Mouse (Mus musculus) heart, postnatal 14 days (tissue): ENCODE data around the gene Cfdp1. TPM values are rescaled to one million over a fixed set of nuclear protein-coding genes. Genes with fewer than 3 reads are reported as not detected.
A peak's percentile ranks its signal among the peaks of the same experiment; 100 is the strongest.

ENCODE experiments used
- DNase-seq, 2 experiments: peaks; one replicate each; pipeline ENCODE4 v3.0.0; 2021 to 2022
- intact Hi-C: fragments of 180-260 bp; cut with DNase I; formaldehyde crosslinking; loops from one replicate; pipeline ENCODE4 v1.15.1; 2025
- total RNA-seq, 2 experiments: library from RNA; stranded (reverse); gene quantifications; 2 replicates each; pipeline ENCODE4 v1.2.3; 2021

Cfdp1 gene
- total RNA-seq, 2 experiments from 2014 or later, result 32.1 to 36.4 TPM

DNA sequence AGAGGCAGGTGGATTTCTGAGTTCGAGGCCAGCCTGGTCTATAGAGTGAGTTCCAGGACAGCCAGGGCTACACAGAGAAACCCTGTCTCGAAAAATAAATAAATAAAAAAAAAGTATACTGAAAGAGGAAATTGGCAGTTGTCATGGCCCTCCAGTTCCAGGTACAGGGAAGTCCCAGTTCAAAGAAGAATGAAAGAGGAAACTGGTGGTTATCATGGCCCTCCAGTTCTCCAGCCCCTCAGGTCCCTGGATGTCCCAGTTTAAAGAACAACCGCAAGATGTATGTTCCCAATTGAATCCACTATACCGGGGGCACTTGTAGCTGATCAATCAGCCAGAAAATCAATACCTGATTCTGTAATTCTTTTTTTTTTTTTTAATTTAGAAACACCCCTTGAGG, 77.6 kb downstream of the Cfdp1 start:
- intact Hi-C loops, result loop anchor here (5.0 kb wide), 1 partner anchor 36 kb away; no protein-coding TSS in a partner anchor

DNA sequence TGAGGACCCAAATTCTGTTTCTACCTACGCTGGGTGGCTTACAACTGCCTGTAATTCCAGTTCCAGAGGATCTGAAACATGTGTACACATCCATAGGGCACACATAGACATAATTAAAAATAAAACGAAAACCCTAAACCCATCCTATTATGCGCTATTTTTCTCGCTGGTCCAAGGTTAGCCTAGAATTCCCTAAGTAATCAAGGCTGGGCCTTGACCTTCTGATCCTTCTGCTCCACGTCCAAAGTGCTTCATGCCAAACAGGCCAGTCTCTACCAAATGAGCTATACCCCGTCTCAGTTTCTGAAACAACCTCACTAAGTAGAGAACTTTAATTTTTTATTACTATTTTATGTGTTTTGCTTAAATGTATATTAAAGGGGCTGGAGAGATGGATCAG, 78.3 kb downstream of the Cfdp1 start:
- DNase-seq, result no peak

More for the DNA sequence above, 77.6 kb downstream of the Cfdp1 start:
- DNase-seq, result no peak

DNA sequence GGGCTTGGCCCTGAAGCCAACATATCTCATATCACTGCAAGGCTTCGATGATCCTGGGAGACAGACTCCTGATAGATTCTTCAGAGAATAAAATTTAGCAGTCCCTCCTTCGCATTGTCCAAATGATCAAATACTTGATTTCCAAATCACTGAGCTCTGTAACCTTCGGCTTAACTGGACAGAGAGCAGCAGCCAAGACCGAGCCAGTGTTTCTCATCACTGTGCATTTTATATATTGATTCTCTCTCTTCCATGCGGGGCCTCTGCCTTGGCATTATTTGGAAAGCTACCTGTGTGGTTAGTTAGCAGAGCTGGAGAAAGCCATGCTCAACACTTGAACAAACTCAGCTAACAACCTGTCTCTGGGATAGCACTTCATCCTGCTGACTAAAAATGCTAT, 80.6 kb downstream of the Cfdp1 start:
- DNase-seq, result no peak
- intact Hi-C loops, result no loop called here

More for the DNA sequence above, 78.3 kb downstream of the Cfdp1 start:
- intact Hi-C loops, result loop anchor here (5.0 kb wide), 1 partner anchor 37 kb away; no protein-coding TSS in a partner anchor

DNA sequence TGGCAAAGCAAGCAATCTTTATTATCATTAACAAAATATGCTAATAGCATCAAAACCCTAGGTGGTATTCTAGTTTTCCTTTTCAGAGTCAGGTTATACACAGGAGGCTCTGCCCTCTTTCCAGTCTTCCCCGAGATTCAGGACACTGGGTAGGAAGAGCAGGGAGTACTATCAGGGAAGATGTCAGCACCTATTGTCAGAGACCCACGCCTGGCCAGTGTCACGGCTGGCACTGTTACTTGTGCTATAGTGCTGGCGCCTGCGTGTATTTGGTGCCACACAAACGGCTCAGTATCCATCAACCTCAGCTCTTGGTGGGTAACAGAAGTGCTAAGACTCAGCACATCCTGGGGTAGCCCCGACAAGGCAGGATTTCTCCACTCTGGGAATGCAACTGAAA, 81.0 kb downstream of the Cfdp1 start:
- DNase-seq, result no peak
- intact Hi-C loops, result no loop called here

DNA sequence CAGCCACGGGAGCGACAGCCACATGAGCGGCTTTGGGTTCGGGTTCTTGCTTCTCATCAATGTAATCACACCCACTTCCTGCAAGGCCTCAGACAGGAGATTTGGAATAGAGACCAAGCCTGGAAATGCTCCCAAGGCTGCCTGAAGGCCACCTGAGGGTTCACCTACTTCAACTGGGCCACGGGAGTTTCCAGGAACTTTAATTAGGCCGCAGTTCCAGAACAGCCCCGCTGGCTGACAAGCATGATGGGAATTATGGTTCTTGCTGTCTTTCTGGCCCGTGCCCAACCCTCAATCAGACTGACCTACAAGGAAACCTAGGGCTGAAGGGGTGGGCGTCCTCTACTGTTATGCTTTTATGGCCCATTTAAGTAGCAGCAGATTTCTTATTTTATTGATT, 82.0 kb downstream of the Cfdp1 start:
- intact Hi-C loops, result no loop called here
- DNase-seq, result peak in 1 of 2 experiments; percentile 26

DNA sequence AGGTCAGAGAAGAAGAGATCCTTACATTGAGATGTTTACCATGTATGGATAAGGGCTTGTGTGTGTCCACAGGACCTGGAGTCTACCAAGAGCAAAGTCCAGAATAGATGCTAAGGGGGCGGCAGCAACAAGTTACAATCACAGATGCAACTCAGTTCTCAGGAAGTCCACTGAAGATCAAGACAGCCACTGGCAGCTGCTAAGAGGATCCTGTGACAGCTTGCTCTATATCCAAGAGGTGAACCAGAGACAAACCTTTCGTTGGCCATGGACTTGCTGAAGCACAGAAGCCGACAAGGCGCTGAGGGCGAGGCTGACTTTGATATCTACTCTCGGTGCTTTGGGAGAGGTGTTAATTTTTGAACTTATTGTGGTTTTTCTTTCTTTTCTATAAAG, 82.5 kb downstream of the Cfdp1 start:
- intact Hi-C loops, result no loop called here
- DNase-seq, result no peak

DNA sequence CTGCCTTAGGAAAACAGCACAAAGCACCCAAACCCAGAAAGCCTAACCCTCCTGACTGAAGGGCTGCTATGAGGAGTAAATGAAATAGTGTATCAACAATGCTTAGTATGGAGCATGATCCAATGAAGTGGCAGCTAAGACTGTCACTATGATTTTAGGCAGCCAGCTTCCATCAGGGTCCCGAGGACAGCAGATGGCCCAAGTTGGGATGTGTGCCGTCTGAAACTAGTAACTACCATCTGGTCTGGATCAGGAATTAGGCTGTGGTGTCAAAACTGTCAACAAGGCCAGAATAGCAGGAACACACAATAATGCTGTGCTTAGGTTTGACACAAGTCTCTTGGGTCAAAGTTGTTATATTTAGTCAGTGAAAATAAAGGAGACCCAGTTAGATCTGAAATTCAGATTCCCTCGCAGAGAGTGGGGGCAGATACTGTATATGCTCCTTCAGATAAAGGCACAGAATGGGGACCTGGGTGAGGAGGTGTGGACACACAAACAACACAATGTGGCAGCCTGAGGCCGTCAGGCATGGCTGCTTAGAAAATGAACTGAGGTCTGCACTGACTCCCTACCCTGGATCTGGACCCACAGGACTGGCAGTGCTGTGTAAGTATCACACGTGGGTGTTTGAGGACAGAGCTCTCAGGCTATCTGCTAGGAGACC, 83.0 kb downstream of the Cfdp1 start:
- intact Hi-C loops, result no loop called here
- DNase-seq, result no peak

DNA sequence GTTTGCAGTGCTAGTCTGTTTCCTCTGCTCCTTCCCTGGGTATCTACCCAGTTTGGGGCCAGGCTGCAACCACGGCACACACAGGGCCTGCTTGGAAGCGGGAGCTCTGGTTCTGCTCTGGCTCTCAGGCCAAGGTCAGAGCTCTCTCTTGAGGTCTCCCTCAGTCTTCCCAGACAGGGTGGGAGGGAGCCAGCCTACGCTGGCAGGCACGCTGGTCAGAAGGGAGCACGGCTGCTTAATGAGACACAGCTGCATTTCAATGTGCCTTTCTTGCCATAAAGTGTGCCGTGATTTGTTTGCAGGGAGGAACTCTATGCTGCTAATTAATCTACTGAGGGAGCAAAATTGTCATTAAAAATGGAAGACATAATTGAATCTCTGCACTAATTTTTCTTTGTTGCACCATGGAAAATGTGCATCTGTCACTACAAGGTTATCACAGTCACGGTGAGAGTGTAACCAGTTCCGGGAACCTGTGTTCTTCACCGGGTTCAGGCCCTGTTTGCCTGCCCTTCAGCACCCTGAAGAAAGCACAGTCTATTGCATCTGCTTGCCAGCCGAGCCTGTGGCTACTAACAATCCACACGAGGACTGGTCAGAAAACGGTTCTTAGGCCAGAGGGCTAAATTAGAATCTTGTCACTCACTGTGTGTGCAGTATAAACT, 84.2 kb downstream of the Cfdp1 start:
- DNase-seq, result peak; percentile 44 to 56
- intact Hi-C loops, result no loop called here

DNA sequence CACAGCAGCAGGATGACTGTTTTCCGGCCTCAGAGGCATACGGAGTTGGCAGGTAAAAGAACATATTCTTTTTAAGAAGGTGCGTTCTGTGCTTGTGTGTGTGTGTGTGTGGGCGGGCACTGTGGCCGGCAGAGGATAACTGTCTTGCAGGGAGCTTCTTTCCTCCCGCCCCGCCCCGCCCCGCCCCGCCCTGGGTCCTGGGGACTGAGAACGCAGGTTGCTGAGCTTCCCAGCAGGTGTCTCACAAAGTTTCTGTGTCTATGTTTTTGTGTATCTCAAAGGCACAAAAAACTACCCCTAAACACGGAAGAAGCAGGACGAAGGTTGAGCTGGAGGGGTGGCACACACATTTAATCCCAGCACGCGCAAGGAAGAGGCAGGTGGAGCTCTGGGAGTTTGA, 84.8 kb downstream of the Cfdp1 start:
- intact Hi-C loops, result no loop called here

DNA sequence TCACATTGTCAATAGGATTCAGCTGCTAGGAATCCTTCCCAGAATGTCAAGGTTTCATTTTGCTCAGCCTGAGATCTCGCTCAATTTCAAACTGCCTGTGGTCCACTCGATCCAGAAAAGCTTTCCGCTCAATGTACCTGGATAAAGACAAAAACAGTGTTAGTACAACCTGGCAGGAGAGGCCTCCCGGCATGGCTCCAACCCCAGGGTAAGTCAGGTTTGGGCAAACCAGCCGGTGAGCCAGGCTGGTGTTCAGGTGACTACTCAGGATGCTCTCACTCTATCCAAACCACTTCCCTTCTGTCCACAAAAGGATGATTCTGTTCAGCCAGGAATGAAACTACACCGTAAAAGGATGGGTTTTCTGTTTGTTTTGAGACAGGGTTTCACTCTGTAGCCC, 85.4 kb downstream of the Cfdp1 start:
- DNase-seq, result no peak
- intact Hi-C loops, result no loop called here

More for the DNA sequence above, 84.8 kb downstream of the Cfdp1 start:
- DNase-seq, result no peak

DNA sequence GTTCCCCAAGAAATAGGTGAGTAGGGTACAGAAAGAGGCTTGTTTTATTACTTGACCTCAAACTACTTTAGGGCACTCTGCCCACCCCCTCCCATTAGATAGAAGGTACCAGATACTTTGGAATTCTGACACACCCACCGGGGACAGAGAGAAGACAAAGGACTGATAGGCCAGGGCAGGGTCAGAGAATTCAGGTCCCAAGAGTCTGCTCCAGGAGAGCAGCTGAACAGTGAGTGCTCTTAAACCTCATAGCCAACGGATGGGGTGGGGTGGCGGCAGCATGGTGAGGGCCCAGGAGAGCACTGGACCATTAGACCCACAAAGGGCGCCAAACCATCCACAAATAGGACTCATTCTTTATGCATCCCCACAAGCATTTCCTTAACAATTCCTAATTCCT, 88.5 kb downstream of the Cfdp1 start:
- intact Hi-C loops, result no loop called here
- no peak for DNase-seq

DNA sequence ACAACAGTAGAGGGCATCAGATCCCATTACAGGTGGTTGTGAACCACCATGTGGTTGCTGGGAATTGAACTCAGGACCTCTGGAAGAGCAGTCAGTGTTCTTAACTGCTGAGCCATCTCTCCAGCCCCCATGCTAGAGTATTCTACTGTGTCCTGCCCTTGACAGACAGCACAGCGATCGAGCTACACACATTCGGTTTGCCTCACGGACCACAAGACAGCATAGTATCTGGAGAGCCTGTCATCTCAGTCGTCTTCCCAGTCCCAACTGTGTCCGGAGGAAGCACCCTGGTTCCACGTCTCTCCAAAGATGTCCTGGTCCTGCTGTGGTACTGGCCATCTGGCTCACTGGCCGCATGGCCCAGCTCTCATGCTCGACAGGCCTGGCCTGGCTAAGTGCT, 89.0 kb downstream of the Cfdp1 start:
- DNase-seq, result no peak
- intact Hi-C loops, result no loop called here

DNA sequence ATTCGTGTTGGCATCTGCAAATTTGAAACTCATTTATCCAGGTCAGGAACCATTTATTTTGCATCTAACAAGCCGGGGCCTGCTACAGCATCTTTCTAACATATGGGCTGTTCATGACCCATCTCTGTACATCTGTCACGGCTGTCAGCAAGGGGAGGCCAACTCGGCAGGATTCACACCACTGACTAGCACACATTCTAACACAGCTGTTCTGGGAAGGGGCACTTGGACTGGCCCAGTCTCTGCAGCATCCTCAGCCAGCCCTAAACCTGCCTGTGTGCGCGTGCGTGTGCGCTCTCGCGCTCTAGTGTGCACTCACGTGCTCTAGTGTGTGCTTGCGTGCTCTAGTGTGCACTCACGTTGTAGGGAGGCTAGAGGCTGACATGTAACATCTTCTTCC, 93.4 kb downstream of the Cfdp1 start:
- intact Hi-C loops, result loop anchor here (5.0 kb wide), 1 partner anchor 83 kb away; no protein-coding TSS in a partner anchor
- DNase-seq, result no peak

DNA sequence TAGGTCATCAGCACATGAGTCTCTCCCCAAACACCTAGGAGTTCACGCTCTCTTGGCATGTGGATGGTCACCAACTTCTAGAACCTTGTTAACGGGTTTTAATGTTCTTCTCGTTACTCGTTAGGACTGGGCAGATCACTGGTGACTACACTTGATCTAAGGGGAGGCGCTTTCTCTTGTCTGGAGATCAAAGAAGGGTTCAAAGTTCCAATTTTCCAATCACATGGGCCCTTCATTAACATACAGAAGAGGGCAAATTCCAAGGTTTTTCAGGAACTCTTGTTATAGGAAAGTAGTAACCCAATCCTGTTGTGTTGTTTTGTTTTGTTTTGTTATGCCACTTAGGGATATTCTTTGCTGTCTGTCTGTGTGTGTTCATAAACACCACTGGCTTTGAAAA, 95.3 kb downstream of the Cfdp1 start:
- DNase-seq, result no peak
- intact Hi-C loops, result no loop called here

DNA sequence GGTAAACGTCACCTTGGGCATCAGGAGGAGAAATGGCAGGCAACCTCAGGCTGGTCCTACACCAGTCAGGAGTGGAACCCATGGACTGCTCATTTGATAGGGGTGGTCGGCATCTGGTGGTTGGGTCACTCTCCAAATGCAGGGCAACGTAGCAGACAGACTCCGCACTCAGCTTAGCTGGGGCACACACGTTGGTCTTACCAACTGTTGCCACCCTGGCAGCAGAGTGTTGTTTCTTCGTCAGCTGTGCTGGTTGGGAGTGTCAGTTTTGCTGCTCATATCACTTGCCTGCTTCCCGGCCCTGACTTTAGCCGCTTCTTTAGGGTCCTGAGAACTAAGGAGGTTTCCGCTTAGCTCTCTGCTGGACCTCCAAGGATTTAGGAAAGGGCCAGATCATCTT, 96.5 kb downstream of the Cfdp1 start:
- no peak for DNase-seq
- intact Hi-C loops, result no loop called here

DNA sequence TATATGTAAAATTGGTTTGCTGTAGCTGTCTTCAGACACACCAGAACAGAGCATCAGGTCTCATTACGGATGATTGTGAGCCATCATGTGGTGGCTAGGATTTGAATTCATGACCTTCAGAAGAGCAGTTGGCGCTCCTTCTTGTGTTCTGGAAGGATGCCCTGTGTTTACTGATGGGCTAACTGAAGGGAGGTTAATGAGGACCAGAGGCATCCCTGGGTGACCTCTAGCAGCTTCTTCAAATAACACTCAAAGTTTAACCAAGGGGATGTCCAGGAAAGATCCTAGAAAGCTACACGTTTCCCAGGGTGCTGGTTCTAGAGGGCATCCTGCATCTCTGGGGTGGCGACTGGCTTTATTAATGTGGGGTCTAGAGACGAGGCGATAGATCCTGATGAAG, 99.4 kb downstream of the Cfdp1 start:
- DNase-seq, result no peak
- intact Hi-C loops, result loop anchor here (5.0 kb wide), 1 partner anchor 37 kb away; no protein-coding TSS in a partner anchor

DNA sequence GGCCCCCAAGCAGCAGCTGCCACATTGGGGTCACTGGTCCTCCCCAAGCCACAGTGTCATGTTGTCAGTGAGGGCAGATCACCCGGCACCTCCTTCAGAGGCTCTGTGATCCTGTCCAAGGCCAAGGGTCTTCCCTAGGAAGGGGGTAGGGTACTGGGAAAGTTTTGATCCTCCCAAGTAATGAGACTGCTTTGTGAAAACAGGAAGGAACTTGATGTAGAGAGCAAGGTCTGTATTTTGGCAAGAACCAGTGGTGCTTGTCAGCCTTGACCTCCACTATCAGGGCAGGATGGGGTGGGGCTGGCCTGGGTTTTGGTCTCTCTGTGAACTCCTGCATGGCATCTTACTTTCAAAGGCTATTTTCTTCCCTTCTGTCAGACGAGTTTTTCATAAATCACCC, 100.0 kb downstream of the Cfdp1 start:
- intact Hi-C loops, result loop anchor here (5.0 kb wide), 1 partner anchor 37 kb away; no protein-coding TSS in a partner anchor
- no peak for DNase-seq

DNA sequence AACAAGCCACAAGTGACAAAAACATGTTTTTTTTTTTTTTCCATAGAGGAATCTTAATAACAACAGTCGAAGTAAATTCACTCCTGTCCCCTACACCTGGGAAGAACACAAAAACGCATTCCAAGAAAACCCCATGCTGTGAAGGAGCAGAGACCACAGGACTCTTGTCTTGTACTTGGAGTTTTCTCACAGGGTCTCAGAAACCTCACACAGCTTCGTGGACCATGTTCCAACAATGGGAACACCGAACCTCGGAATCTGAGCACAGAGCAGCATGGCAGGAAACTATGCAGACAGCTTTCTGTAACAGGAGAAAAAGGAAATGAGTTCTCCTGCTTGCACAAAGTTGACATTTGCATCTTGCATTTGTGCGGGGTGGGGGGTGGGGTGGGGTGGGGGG, 105.3 kb downstream of the Cfdp1 start:
- intact Hi-C loops, result no loop called here

DNA sequence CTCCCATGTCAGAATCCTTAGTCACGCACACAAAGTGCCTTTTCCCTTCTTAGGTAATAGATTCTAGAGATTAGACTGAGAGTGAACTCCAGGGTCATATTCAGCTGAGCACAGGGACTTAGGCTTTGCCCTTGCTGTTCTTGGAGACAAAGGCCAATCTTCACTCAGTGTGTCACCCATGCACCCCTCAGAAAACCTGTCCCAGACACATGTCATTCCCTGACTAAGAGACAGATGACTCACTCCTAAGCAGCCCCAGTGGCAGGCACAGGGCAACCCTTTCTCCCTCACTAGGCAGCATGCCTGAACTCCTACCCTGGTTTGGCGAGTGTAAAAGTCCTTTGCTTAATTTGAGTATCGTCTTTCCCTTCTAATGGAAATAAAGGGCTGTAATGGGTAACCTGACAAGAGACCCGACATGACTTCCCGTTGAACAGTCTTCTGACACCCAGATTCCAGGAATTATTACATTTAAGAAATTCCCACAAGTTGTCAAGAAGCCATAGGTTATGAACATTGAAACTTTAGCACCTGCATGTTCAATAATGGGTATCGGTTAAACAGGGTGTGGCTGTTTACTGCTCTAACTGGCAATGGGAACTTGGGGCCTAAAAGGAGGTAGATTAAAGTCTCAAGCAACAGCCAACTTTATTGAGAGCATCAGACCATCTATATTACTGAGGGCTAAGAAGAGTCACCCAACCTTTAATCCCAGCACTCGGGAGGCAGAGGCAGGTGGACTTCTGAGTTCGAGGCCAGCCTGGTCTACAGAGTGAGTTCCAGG, 106.0 kb downstream of the Cfdp1 start:
- intact Hi-C loops, result no loop called here
- DNase-seq, result no peak

More for the DNA sequence above, 105.3 kb downstream of the Cfdp1 start:
- no peak for DNase-seq

DNA sequence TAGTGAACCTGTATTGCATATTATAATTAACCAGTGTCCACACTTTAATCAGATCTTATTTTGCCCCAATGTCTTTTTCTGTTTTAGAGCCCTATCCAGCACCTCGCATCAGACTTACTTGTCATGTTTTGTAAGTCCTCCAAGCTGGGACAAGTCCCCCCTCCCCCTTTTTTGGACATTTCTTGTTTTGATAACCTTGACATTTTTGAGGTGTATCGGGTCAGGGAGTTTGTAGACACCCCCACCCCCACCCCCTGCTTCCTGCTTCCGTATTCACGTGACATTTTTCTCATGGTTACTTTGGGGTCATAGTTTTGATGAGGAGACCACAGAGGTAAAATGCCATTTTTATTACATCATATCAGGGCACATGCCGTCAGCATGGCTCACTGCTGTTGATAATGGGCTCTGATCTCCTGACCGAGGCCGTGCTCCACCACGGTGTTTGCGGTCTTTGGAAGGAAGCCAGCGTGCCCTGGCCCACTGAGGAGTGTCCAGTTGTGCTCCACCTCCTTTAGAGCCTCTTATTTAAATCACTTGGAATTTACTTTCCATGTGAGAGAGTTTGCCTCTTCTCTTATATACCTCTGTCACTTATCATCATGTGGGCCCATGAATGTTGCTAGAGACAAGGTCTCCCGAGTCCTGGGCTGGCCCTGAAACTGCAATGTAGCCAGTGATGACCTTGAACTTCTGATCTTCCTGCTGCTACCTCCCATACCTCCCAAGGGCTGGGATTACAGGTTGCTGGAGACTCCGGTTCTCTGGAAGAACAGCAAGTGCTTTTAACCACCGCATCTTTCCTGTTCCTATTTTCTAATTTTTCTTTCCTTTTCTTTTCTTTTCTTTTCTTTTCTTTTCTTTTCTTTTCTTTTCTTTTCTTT, 107.3 kb downstream of the Cfdp1 start:
- intact Hi-C loops, result no loop called here
- DNase-seq, result no peak
